Mouse (Mus musculus): ENCODE data around the gene Scrn2. TPM values are rescaled to one million over a fixed set of nuclear protein-coding genes. Genes with fewer than 3 reads are reported as not detected.

Gene Scrn2
- total RNA-seq, 2 experiments from 2014 or later: 5.5 to 7.3 TPM

GRCm38 (mm10) chr11:97017696-97018582 lies 11.8 kb upstream of the Scrn2 start:
- intact Hi-C loops (cut with DNase I): no loop called here
- DNase-seq: no peak

DNA sequence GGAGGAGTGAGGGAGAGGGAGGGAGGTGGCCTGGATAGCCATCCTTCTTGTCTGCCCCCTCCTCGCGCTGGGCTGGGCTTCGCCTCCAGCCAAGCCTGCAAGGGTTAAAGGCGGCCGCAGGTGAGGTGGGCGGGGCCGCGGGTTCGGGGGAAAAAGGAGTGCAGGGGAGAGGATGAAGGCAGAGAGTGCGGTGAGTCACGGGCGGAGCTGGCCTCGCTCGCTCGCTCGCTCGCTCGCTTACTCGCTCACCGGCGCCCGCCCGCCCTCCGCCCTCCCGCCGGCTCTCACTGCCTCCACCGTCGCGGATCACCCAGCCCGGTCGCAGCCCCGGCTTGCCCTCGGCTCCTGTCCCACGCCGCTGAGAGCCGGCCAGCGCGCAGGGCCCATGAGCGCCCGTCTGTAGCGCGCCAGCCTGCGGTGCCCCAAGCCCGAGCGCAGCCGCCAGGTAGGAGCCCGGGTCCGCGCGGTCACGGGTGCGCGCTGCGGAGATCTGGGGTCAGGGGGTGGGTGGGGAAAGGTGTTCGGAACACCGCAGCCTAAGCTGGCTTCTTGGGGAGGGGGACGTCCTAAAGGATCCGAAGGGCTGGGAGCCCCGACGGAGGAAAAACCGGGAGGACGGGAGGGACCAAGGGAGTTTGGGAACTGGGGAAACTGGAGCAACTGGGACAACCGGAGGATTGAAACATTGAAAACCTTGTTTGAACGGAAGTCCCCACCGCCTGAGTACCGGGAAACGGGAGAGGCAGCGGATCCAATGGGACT lies 11.0 kb upstream of the Scrn2 start:
- intact Hi-C loops (cut with DNase I): no loop called here
- no peak for DNase-seq

DNA sequence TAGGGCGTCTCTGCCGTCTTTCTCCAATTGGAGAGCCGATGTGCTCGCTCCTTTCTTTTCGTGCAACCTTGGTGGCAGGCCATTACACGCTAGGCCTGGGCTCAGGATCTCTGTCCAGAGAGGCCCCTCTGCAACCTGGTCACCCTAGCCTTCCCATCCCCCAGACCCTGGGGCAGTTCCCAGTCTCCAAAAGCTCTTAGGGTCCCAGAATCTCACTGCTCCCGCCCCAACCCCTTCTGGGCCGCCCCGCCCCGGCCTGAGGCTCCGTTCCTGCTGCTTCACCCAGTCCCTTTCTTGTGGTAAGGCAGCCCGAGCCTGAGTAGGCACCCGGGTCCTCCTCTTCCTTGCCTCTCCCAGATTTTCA lies 10.4 kb upstream of the Scrn2 start:
- DNase-seq: no peak
- intact Hi-C loops (cut with DNase I): no loop called here

- intact Hi-C loops (cut with DNase I): no loop called here
- DNase-seq: no peak
These were observed 8.5 kb upstream of the Scrn2 start for GRCm38 (mm10) chr11:97021121-97021765.

- intact Hi-C loops (cut with DNase I): loop anchor here (2.0 kb wide), 1 partner anchor 39 kb away; the partner anchor contains the start of gene Sp2
- DNase-seq: peak; percentile 78
These were observed 7.8 kb upstream of the Scrn2 start for GRCm38 (mm10) chr11:97021873-97022484.

DNA sequence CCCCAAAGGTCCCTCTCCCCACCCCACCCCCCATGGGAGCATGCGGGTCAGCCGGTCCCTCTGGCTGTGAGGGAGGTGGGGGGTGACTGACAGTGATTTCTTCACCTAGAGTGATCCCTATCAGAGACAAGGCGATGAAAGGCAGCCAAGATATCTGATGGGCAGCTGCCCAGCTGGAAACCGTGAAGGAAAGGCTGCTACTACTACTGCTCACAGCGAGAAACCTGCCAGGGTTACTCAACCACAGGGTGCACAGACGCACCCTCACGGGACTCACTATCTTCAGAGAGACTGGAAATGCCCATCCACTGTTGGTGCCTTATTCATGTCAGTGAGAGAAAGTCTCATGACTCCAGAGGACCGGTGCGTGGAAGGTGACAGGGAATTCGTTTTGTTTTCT lies 4.8 kb upstream of the Scrn2 start:
- DNase-seq: no peak
- intact Hi-C loops (cut with DNase I): no loop called here

DNA sequence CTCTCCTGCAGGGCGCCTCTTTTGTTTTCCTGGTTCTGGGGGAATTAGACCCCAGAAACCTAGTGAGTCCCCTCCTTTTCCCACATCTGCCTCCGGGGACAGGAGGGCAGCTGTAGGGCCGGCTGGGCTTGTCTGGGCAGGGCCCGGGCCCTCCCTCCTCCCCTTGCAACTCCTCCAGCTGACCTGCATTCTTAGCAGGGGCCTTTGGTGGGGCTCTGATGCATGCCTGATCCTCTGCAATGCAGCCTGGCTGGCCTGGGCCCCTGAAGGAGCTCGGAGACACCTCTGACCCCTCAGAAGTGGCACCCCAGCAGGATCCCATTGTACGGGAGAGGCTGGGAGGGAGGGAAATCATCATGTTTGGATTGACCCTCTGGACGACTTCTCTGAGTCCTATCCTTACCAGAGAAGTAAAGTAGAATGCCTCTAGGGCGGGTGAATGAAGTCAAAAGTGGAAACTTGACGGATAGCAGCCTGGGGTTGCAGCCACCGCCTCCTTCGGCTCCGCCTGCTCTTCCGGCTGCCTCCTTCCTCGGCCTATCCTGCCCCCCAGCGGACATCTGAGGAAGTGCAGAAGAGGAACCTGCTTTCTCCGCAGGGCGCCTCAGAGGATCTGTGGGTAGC lies 3.9 kb upstream of the Scrn2 start:
- DNase-seq: peak; percentile 87
- intact Hi-C loops (cut with DNase I): no loop called here

DNA sequence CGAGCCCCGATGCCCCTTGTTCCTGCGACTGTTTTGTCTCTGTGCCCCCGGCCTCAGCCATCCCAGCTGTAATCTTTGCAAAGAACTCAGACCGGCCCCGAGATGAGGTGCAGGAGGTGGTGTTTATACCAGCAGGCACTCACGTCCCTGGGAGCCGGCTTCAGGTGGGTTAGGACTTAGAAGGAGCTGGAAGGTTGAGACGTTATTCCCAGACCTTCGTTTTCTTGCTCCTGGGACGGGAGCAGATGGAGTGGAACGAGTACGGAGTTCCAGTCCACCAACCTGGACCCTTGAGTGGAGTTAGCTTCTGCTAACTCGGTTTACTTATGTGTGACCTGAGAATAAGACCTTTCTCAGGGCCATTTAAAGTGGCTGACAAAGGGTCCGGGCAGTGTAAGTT lies 688 bp downstream of the Scrn2 start:
- intact Hi-C loops (cut with DNase I): no loop called here

GRCm38 (mm10) chr11:97031977-97032376 lies 2.2 kb downstream of the Scrn2 start:
- intact Hi-C loops (cut with DNase I): no loop called here
- DNase-seq: no peak

More for the DNA sequence above, 688 bp downstream of the Scrn2 start:
- no peak for DNase-seq

- no peak for DNase-seq
- intact Hi-C loops (cut with DNase I): no loop called here
These were observed 2.8 kb downstream of the Scrn2 start for GRCm38 (mm10) chr11:97032499-97032898.

GRCm38 (mm10) chr11:97033781-97034180 lies 4.0 kb downstream of the Scrn2 start:
- DNase-seq: no peak
- intact Hi-C loops (cut with DNase I): no loop called here

GRCm38 (mm10) chr11:97036141-97036540 lies 6.4 kb downstream of the Scrn2 start:
- intact Hi-C loops (cut with DNase I): no loop called here
- no peak for DNase-seq

- intact Hi-C loops (cut with DNase I): no loop called here
- DNase-seq: no peak
These were observed 9.1 kb downstream of the Scrn2 start for GRCm38 (mm10) chr11:97038881-97039280.

DNA sequence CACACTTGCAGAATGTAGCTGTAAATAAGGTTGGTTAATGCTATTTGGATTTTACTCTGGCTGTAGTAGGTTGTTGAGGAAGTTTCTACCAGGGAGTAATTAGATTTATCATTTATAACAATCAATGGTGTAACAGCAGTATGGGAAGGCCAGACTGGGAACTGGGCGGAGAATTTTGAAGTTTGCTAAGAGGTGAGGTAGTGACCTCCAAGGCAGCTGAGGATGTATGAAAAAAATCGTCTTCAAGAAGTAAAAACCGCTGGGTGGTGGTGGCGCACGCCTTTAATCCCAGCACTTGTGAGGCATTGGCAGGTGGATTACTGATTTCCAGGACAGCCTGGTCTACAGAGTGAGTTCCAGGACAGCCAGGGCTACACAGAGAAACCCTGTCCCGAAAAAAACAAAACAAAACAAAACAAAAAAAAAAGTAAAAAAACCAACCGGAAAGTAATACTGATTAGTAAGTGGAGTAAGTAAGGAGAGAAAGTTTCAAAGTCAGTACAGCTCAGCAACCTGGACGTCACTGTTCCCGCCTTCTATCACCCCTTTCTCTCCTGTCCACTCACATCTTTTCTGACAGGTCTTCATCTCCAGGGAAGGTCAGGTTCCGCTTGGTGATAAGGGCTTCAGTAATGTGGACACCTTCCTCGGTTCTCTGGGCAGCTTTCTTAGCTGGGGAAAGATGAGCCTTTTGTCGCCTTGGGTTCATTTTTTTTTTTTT lies 10.7 kb downstream of the Scrn2 start:
- intact Hi-C loops (cut with DNase I): no loop called here
- no peak for DNase-seq

DNA sequence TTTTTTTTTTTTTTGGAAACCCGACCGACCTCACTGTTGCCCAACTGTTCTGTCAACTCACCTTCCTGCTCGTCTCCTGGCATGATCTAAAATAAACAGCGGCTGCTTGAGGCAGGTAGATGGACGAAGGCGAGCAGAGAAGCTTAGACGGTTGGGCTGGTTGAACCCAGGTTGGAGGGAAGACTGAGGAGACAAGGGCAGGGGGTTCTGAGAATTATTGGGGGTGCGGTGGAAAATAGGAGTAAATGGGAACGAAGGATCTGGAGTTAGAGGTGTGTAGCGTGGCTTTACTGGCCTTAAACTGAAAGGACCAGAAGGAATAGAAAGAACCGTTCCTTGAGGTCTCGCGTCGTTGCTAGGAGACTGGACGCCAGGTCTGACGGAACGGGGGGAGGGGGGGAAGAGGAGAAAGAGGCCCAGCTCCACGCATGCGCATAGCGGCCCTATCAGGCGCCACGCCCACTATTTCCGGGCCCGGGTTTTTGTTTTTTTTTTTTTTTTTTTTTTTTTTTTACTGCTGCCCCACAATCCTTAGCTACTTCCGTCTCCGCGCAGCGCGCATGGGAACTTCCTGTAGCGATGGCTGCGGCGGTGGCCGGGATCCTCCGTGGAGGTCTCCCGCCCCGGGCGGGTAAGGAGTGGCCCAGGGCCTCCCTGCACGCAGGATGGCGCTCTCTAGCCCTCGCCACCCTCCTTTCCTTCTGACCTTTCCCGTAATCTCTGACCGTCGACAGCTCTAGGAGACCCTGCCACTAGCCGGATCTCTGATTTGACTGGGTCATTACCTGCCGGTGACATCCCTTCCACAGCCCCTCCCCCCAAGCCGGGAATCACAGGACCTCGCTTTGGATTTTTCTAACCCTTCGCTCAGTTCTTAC lies 11.5 kb downstream of the Scrn2 start, which contains the start of the genes Lrrc46 and Mrpl10:
TSS of gene Lrrc46 (minus strand) at position 386 of the 878 bp plus-strand sequence.
TSS of gene Mrpl10 (plus strand) at position 539 of the 878 bp plus-strand sequence.
- intact Hi-C loops (cut with DNase I): no loop called here
- peak; percentile 95 for DNase-seq

GRCm38 (mm10) chr11:97044902-97045301 lies 15.2 kb downstream of the Scrn2 start:
- intact Hi-C loops (cut with DNase I): no loop called here
- no peak for DNase-seq

GRCm38 (mm10) chr11:97045861-97046260 lies 16.1 kb downstream of the Scrn2 start:
- intact Hi-C loops (cut with DNase I): no loop called here
- DNase-seq: no peak

DNA sequence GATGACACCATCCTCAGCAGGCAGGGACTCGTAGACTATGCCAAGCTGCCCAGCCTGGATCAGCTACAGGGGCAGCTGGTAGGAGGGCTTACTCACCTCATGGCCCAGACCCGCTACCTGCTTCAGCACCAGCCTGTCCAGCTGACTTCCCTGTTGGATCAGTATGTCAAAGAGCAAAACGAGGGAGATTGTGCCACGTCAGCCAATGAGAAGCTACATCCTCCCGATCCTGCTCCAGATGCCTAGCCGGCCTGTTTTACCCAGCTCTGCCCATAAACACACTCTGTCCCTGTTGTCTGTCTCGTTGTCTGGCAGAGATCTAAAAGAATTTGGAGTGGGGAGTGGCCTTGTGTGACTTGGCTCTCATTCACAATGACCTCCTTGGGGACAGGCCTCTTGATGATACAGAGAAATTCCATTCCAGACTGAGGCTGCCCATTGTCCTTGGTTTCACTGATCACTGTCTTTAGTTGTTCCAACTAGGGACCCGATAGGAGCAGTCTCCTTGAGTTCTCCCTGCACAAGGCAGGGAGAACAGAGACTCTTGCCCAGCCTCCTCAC lies 18.4 kb downstream of the Scrn2 start:
- no peak for DNase-seq
- intact Hi-C loops (cut with DNase I): no loop called here

Measured in left cerebral cortex, postnatal 4 days (tissue).